Mouse (Mus musculus): ENCODE data around the gene Creg1. TPM values are rescaled to one million over a fixed set of nuclear protein-coding genes. Genes with fewer than 3 reads are reported as not detected.

Gene Creg1
- polyA plus RNA-seq, 1 experiment from 2014 or later = 69.9 TPM

DNA sequence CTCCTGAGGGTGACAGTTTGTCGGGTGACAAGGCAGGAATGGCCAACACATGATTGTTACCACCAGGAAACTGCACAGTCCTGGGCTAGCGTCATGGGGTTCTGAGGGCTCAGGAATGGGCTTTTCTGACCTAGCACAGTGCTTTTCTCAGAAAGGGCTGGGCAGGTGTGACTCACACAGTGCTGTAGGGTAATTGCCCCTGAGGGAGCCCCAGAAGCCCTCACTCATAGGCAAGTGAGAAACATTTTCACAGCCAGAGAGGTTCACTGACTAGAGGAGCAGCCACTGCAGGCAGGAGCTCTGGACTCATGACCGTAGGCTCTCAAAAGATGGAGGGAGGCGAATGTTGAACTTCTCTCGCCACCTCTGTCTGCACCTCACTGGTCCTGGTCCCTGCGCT lies 26.4 kb downstream of the Creg1 start:
- Histone ChIP-seq H3K9me3 (replicated peaks) (no peaks in the 10 kb centered on the region), H3K27me3 (no peaks in the 10 kb centered on the region), H3K4me3 (no peak overlapping the region), H3K27ac (no peak overlapping the region), H3K9ac (no peak overlapping the region), H3K4me1 (replicated peaks) (no peaks in the 10 kb centered on the region), H3K4me2 (no peak overlapping the region), H3K36me3 (no peaks in the 10 kb centered on the region)
- 77% methylated on average over 6 of the region's 6 CpGs for WGBS
- ATAC-seq (replicated peaks; ENCODE audit: insufficient number of reproducible peaks, insufficient read depth, low FRiP score, low read depth) = no peak

DNA sequence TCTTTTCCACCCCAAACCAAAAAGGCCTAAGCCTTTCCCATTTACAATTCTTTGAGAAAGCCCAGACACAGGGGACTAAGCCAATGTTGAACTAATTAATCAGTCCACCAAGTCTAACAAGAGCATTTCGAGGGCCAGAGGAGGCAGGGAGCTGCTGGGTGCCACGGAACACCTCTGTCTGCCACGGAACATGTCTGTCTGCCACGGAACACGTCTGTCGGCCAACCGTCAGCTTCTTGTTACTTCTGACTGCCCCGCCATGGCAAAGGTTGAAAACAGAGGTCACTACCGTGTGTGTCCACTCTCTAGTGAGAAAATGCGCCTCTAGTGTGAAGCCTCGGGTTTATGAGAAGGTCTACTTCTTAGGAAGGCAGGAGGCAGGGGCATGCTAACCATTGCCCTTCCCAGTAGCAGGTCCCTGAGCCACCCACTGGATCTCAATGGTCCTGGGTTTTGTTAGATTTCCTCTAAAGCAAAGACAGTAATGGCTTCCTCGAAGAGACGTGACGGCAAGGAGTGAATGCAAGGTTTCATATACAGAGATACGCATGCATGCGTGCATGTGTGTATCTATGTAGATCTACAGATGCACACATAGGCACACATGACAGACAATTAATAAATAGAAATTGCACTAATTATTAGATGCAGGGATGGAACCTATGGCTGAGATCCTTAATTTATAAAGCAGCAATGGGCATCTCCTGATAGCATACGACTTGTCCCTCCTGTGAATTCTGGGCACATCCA lies 27.1 kb downstream of the Creg1 start:
- 92% methylated on average over 17 of the region's 17 CpGs for WGBS
- no peak for ATAC-seq (replicated peaks; ENCODE audit: insufficient number of reproducible peaks, insufficient read depth, low FRiP score, low read depth)
- H3K9ac ChIP-seq = no peak overlapping the region
- no peak overlapping the region for H3K4me2 ChIP-seq
- H3K9me3 ChIP-seq (replicated peaks) = no peaks in the 10 kb centered on the region
- no peak overlapping the region for H3K27ac ChIP-seq
- no peaks in the 10 kb centered on the region for H3K36me3 ChIP-seq
- H3K4me1 ChIP-seq (replicated peaks) = no peaks in the 10 kb centered on the region
- H3K4me3 ChIP-seq = no peak overlapping the region
- H3K27me3 ChIP-seq = no peaks in the 10 kb centered on the region

DNA sequence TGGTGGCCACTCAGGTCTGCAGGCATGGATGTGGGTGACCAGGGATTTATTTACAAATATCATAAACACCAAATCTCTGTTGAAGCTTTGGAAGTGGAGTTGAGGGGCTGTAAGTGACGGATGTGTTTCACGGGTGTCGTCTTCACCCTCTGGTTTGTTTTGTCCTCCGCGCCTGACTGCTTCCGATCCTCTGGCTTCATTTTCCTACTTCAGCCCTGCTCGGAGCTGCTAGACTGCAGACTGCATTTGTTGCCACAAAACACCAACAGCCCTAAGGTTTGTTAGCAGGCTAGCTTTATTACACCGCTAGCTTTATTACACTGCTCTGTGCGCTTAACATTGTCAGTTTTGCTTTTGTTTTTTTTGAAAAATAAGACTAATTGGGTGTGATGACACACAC lies 27.9 kb downstream of the Creg1 start:
- H3K9me3 ChIP-seq (replicated peaks) = no peaks in the 10 kb centered on the region
- WGBS = 85% methylated on average over 9 of the region's 9 CpGs
- H3K4me1 ChIP-seq (replicated peaks) = no peaks in the 10 kb centered on the region
- no peak overlapping the region for H3K4me2 ChIP-seq
- no peaks in the 10 kb centered on the region for H3K27me3 ChIP-seq
- no peak for ATAC-seq (replicated peaks; ENCODE audit: insufficient number of reproducible peaks, insufficient read depth, low FRiP score, low read depth)
- H3K36me3 ChIP-seq = no peaks in the 10 kb centered on the region
- no peak overlapping the region for H3K27ac ChIP-seq
- H3K9ac ChIP-seq = no peak overlapping the region
- no peak overlapping the region for H3K4me3 ChIP-seq

GRCm38 (mm10) chr1:165801709-165802310 lies 38.3 kb downstream of the Creg1 start:
- Histone ChIP-seq H3K27me3 (no peaks in the 10 kb centered on the region), H3K4me1 (replicated peaks) (no peaks in the 10 kb centered on the region), H3K27ac (no peak overlapping the region), H3K9ac (no peak overlapping the region), H3K9me3 (replicated peaks) (no peaks in the 10 kb centered on the region), H3K36me3 (no peaks in the 10 kb centered on the region), H3K4me3 (no peak overlapping the region), H3K4me2 (no peak overlapping the region)
- no peak for ATAC-seq (replicated peaks; ENCODE audit: insufficient number of reproducible peaks, insufficient read depth, low FRiP score, low read depth)
- WGBS = 79% methylated on average over 11 of the region's 11 CpGs

DNA sequence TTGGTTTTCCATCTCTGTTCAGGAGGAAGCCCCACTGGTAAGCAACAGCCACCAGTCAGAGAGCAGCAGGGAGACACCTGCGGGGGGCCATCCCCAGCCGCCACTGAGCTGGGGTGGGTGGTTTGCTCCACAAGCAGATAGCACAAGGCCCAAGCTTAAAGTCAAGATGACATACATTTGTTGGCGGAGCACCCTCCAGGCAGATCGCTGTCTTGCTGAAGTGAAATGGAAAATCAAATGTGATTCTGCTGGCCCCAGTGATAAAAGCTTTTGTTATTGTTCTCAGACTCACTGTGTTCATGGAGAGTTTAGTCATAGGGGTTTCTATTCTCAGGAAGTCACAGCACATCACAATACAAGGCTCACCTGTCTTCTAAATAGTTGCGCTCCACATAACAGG lies 39.6 kb downstream of the Creg1 start:
- whole genome bisulfite sequencing = 84% methylated on average over 5 of the region's 5 CpGs
- no peak for ATAC-seq (replicated peaks; ENCODE audit: insufficient number of reproducible peaks, insufficient read depth, low FRiP score, low read depth)
- H3K36me3 ChIP-seq = no peaks in the 10 kb centered on the region
- no peak overlapping the region for H3K9ac ChIP-seq
- H3K27me3 ChIP-seq = no peaks in the 10 kb centered on the region
- H3K4me1 ChIP-seq (replicated peaks) = no peaks in the 10 kb centered on the region
- H3K27ac ChIP-seq = no peak overlapping the region
- no peak overlapping the region for H3K4me3 ChIP-seq
- no peak overlapping the region for H3K4me2 ChIP-seq
- no peaks in the 10 kb centered on the region for H3K9me3 ChIP-seq (replicated peaks)

DNA sequence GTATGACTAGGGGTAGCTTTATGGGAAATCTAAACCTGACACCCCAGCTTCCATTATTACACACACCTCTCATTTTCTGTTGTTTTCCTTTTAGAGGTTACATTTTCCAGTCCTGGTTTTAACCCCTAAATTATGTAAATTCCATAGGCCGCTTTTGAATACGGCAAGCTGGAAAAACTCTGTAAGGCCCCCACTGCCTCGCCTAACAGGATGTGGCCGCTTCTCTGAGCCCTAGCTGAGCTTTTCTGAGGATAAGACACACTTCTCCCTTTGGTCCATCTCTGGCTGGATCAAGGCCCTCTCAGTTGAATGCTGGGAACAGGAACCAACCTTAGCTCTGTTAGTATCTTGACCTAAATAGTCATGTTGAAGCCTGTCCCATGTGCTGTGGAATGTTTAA lies 40.6 kb downstream of the Creg1 start:
- WGBS = 82% methylated on average over 4 of the region's 4 CpGs
- Histone ChIP-seq H3K4me1 (replicated peaks) (no peaks in the 10 kb centered on the region), H3K4me2 (no peak overlapping the region), H3K4me3 (no peak overlapping the region), H3K27ac (no peak overlapping the region), H3K36me3 (no peaks in the 10 kb centered on the region), H3K9me3 (replicated peaks) (no peaks in the 10 kb centered on the region), H3K27me3 (no peaks in the 10 kb centered on the region), H3K9ac (no peak overlapping the region)
- ATAC-seq (replicated peaks; ENCODE audit: insufficient number of reproducible peaks, insufficient read depth, low FRiP score, low read depth) = no peak

DNA sequence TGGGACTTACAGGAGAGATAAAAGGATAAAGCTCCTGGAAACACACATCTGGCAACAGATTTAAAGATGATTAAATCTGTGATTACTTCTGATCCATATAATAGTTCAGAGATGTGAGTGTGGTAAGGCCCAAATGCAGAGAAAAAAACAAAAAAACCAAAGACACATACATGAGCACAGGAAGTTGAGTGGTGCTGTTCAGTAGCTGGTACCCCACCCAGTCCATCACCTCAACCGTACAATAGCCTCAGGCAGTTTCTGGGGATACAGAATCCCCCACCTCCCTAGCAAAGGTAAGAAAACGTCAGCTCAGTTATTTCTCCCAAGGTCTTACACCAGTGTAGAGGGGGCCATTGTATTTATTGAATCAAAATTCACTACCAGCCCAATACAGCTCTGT lies 47.1 kb downstream of the Creg1 start:
- H3K4me2 ChIP-seq = no peak overlapping the region
- no peaks in the 10 kb centered on the region for H3K36me3 ChIP-seq
- 76% methylated on average over 2 of the region's 2 CpGs for WGBS
- no peak for ATAC-seq (replicated peaks; ENCODE audit: insufficient number of reproducible peaks, insufficient read depth, low FRiP score, low read depth)
- H3K27me3 ChIP-seq = 0 out of 2 replicates have a peak, but pooled peaks cover 4% of the 10 kb centered on the region
- no peak overlapping the region for H3K27ac ChIP-seq
- H3K4me3 ChIP-seq = no peak overlapping the region
- peaks cover 12% of the 10 kb centered on the region for H3K4me1 ChIP-seq (replicated peaks)
- no peak overlapping the region for H3K9ac ChIP-seq
- no peaks in the 10 kb centered on the region for H3K9me3 ChIP-seq (replicated peaks)

DNA sequence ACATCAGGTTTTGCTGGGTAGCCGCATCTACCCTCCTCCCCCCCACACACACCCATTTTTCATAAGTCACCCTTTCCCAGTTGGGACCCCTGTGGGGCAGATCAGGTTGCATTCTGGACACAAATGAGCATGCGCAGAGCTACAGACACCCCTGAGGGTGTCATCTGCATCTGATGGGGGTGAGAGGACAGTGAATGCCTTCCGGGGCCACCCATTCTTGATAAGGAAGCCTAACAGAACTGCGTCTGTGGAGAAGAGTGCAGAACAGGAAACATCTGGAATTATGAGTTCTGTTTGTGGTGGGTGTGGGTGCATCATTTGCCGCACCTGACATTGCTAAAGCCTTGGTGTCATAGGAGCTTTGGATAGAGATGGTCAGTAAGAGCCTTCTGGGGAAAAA lies 47.6 kb downstream of the Creg1 start:
- Histone ChIP-seq H3K4me1 (replicated peaks) (peaks cover 12% of the 10 kb centered on the region), H3K9ac (no peak overlapping the region), H3K9me3 (replicated peaks) (no peaks in the 10 kb centered on the region), H3K27me3 (0 out of 2 replicates have a peak, but pooled peaks cover 4% of the 10 kb centered on the region), H3K36me3 (no peaks in the 10 kb centered on the region), H3K4me3 (no peak overlapping the region), H3K4me2 (no peak overlapping the region), H3K27ac (no peak overlapping the region)
- WGBS = 64% methylated on average over 5 of the region's 5 CpGs
- ATAC-seq (replicated peaks; ENCODE audit: insufficient number of reproducible peaks, insufficient read depth, low FRiP score, low read depth) = no peak

GRCm38 (mm10) chr1:165812775-165813174 lies 49.2 kb downstream of the Creg1 start:
- Histone ChIP-seq H3K4me3 (no peak overlapping the region), H3K4me2 (no peak overlapping the region), H3K36me3 (no peaks in the 10 kb centered on the region), H3K9ac (no peak overlapping the region), H3K4me1 (replicated peaks) (peaks cover 19% of the 10 kb centered on the region), H3K27ac (no peak overlapping the region), H3K27me3 (0 out of 2 replicates have a peak, but pooled peaks cover 12% of the 10 kb centered on the region), H3K9me3 (replicated peaks) (no peaks in the 10 kb centered on the region)
- 80% methylated on average over 3 of the region's 3 CpGs for WGBS
- ATAC-seq (replicated peaks; ENCODE audit: insufficient number of reproducible peaks, insufficient read depth, low FRiP score, low read depth) = no peak

DNA sequence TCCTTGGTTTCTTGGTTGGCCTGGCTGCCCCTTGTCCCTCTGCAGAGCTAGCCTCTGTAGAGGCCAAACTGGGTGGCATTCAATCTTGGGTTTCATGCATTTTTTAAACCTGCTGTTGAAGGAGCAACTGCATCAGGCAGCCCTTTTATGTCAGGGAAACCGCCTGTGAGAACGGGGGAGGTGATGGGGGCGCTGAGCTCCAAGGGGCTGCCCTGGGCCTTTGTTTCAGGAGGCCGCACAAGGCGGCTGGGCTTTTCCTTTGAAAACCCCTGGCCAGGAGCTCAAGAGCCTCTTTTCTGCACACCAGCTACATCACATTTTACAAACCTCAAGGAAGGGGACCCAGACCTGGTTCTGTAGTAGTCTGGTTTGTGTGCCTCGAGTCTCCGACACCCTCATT lies 50.6 kb downstream of the Creg1 start:
- no peak overlapping the region for H3K4me3 ChIP-seq
- H3K27ac ChIP-seq = no peak overlapping the region
- no peaks in the 10 kb centered on the region for H3K9me3 ChIP-seq (replicated peaks)
- peaks cover 28% of the 10 kb centered on the region for H3K4me1 ChIP-seq (replicated peaks)
- no peak overlapping the region for H3K9ac ChIP-seq
- ATAC-seq (replicated peaks; ENCODE audit: insufficient number of reproducible peaks, insufficient read depth, low FRiP score, low read depth) = no peak
- 0 out of 2 replicates have a peak overlapping the region, but pooled peaks have one; percentile 16 for H3K4me2 ChIP-seq
- no peaks in the 10 kb centered on the region for H3K36me3 ChIP-seq
- H3K27me3 ChIP-seq = 0 out of 2 replicates have a peak, but pooled peaks cover 12% of the 10 kb centered on the region
- WGBS = 43% methylated on average over 7 of the region's 7 CpGs

DNA sequence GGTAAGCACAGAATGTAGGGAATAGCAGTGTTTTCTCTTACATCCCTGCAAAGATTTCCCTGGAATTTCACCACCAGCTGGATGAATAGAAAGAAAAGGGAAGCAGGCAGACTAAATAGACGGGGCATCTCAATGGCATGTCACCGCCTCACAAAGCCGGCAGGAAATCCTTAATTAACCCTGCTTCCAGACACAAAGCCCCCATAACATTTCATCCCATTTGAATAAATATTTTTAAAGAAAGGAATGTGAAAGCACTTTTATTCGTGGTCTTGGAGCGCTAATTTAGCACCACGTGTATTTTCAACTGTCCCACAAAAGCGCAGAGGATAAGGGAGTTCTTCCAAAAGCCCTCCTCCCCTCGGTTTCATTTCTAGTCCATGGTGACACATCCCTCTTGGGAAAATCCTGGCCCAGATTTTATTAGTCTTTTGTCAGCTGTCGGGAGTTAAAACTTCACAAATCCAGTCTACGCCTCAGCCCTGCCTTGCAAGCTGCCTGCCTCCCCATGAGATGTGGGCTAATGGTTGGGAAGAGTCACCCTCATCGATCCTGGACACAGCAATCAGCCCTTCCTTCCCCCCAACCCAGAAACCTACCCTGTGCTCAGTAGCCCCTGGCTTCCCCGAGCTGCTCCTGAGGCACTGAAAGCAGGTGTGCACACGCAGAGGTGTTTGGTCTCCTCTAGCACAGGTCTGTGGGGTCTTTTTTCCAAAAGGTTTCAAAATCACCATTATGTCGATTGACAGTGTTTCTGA lies 51.2 kb downstream of the Creg1 start:
- ATAC-seq (replicated peaks; ENCODE audit: insufficient number of reproducible peaks, insufficient read depth, low FRiP score, low read depth) = no peak
- Histone ChIP-seq H3K27ac (no peak overlapping the region), H3K27me3 (0 out of 2 replicates have a peak, but pooled peaks cover 12% of the 10 kb centered on the region), H3K4me1 (replicated peaks) (peaks cover 28% of the 10 kb centered on the region), H3K36me3 (no peaks in the 10 kb centered on the region), H3K9ac (no peak overlapping the region), H3K4me3 (no peak overlapping the region), H3K9me3 (replicated peaks) (no peaks in the 10 kb centered on the region), H3K4me2 (peak overlapping the region; percentile 16; the same call in 1 of the 2 replicates)
- WGBS = 43% methylated on average over 14 of the region's 14 CpGs

Data from heart, embryonic 15.5 days (tissue).